Mouse (Mus musculus) CH12.LX (cell line): ENCODE measurements around the gene Card11. TPM values are rescaled to one million over a fixed set of nuclear protein-coding genes. Genes with fewer than 3 reads are reported as not detected.
A peak's percentile ranks its signal among the peaks of the same experiment; 100 is the strongest.

Experiments used
- DNase-seq: peaks from one replicate; pipeline ENCODE4 v3.0.0-alpha.2; 2013; ENCODE audit errors: extremely low read depth
- H3K27ac ChIP-seq: 2 replicates; pipeline ENCODE4 v1.5.1; 2012; ENCODE audit warnings: low read depth, mild to moderate bottlenecking, control low read depth, moderate library complexity; ENCODE audit not compliant: insufficient read depth
- H3K27me3 ChIP-seq: replicated peaks from 2 replicates; pipeline ENCODE3; 2012; ENCODE audit warnings: inconsistent platforms
- H3K36me3 ChIP-seq, 2 experiments: replicated peaks in 1 of 2; 2 replicates each; pipeline versions ENCODE3 to v1.6.1; 2012; ENCODE audit warnings: inconsistent platforms in 1 of 2, low read length in 1 of 2, mild to moderate bottlenecking in 1 of 2, mixed read lengths in 1 of 2, moderate library complexity in 1 of 2; ENCODE audit not compliant: control insufficient read depth in 1 of 2, insufficient read depth in 1 of 2
- H3K4me1 ChIP-seq, 2 experiments: 2 replicates each; pipeline ENCODE4 v1.6.1; 2012; ENCODE audit warnings: inconsistent platforms in 1 of 2, moderate library complexity in 1 of 2; ENCODE audit not compliant: insufficient read depth in 2 of 2, control insufficient read depth in 1 of 2
- H3K4me2 ChIP-seq: 2 replicates; pipeline ENCODE4 v1.6.1; 2012; ENCODE audit warnings: low read depth, mild to moderate bottlenecking, control low read depth; ENCODE audit not compliant: poor library complexity, insufficient read depth, severe bottlenecking
- H3K4me3 ChIP-seq, 3 experiments: fragments of 150-350 bp in 1 of 3; sonication (generic) in 1 of 3; replicated peaks in 1 of 3; 2 replicates each; pipeline versions ENCODE3 to v1.5.1; 2011 to 2012; ENCODE audit warnings: low read depth in 2 of 3, low read length in 2 of 3, mild to moderate bottlenecking in 2 of 3, moderate library complexity in 2 of 3, control low read depth in 1 of 3, improper control_type of control experiment in 1 of 3, inconsistent platforms in 1 of 3, mixed read lengths in 1 of 3; ENCODE audit not compliant: poor library complexity in 1 of 3
- H3K79me2 ChIP-seq: replicated peaks from 2 replicates; pipeline ENCODE4 v1.6.1; 2012; ENCODE audit warnings: mild to moderate bottlenecking, moderate library complexity; ENCODE audit not compliant: control insufficient read depth, poor library complexity, insufficient read depth, severe bottlenecking; ENCODE audit errors: extremely low read depth
- H3K9ac ChIP-seq: 2 replicates; pipeline ENCODE4 v1.6.1; 2012; ENCODE audit warnings: low read depth, mild to moderate bottlenecking, control low read depth, moderate library complexity; ENCODE audit not compliant: insufficient read depth
- H3K9me3 ChIP-seq: replicated peaks from 2 replicates; pipeline ENCODE3; 2012; ENCODE audit warnings: low read length, inconsistent platforms, mixed read lengths
- BHLHE40 ChIP-seq: IDR thresholded peaks from 2 replicates; pipeline ENCODE4 v1.6.1; 2011; ENCODE audit warnings: mild to moderate bottlenecking, low read depth, low read length, improper control_type of control experiment
- CHD1 ChIP-seq: IDR thresholded peaks from 2 replicates; pipeline ENCODE4 v1.6.1; 2012; ENCODE audit warnings: low read depth, low read length, improper control_type of control experiment, inconsistent platforms
- CHD2 ChIP-seq: IDR thresholded peaks from 2 replicates; pipeline ENCODE4 v1.6.1; 2011; ENCODE audit warnings: low read length, improper control_type of control experiment
- CTCF ChIP-seq, 2 experiments: IDR thresholded peaks in 1 of 2; conservative IDR thresholded peaks in 1 of 2; 2 replicates each; pipeline ENCODE4 v1.5.1; 2011 to 2012; ENCODE audit warnings: low read depth in 2 of 2, low read length in 2 of 2, improper control_type of control experiment in 1 of 2, inconsistent platforms in 1 of 2, mild to moderate bottlenecking in 1 of 2, moderate library complexity in 1 of 2
- E2F4 ChIP-seq: IDR thresholded peaks from 2 replicates; pipeline ENCODE4 v1.6.1; 2011; ENCODE audit warnings: low read depth, low read length, improper control_type of control experiment; ENCODE audit not compliant: insufficient replicate concordance
- ELF1 ChIP-seq: IDR thresholded peaks from 2 replicates; pipeline ENCODE4 v1.6.1; 2014; ENCODE audit warnings: low read depth, mild to moderate bottlenecking, inconsistent platforms, low read length, improper control_type of control experiment
- EP300 ChIP-seq: IDR thresholded peaks from 2 replicates; pipeline ENCODE4 v1.6.1; 2011; ENCODE audit warnings: low read length, improper control_type of control experiment
- ETS1 ChIP-seq: conservative IDR thresholded peaks from 2 replicates; pipeline ENCODE4 v1.6.1; 2012; ENCODE audit warnings: low read depth, mild to moderate bottlenecking, inconsistent platforms, low read length, improper control_type of control experiment, moderate library complexity
- HCFC1 ChIP-seq: IDR thresholded peaks from 2 replicates; pipeline ENCODE4 v1.6.1; 2012; ENCODE audit warnings: low read depth, mild to moderate bottlenecking, inconsistent platforms, low read length, improper control_type of control experiment
- IRF4 ChIP-seq: IDR thresholded peaks from 2 replicates; pipeline ENCODE4 v1.6.1; 2014; ENCODE audit warnings: low read depth, mild to moderate bottlenecking, inconsistent platforms, low read length, improper control_type of control experiment
- JUN ChIP-seq: IDR thresholded peaks from 2 replicates; pipeline ENCODE4 v1.6.1; 2011; ENCODE audit warnings: low read depth, mild to moderate bottlenecking, low read length, improper control_type of control experiment, moderate library complexity; ENCODE audit not compliant: insufficient read depth
- KAT2A ChIP-seq: IDR thresholded peaks from 2 replicates; pipeline ENCODE4 v1.6.1; 2012; ENCODE audit warnings: low read length, improper control_type of control experiment, inconsistent platforms; ENCODE audit not compliant: insufficient replicate concordance
- MAFK ChIP-seq: IDR thresholded peaks from 2 replicates; pipeline ENCODE4 v1.6.1; 2011; ENCODE audit warnings: low read length, improper control_type of control experiment; ENCODE audit not compliant: insufficient replicate concordance
- MAX ChIP-seq: IDR thresholded peaks from 2 replicates; pipeline ENCODE4 v1.6.1; 2011; ENCODE audit warnings: low read length, improper control_type of control experiment
- MAZ ChIP-seq: IDR thresholded peaks from 2 replicates; pipeline ENCODE4 v1.6.1; 2012; ENCODE audit warnings: low read depth, mild to moderate bottlenecking, inconsistent platforms, low read length, improper control_type of control experiment, moderate library complexity
- MEF2A ChIP-seq: IDR thresholded peaks from 2 replicates; pipeline ENCODE4 v1.6.1; 2014; ENCODE audit warnings: low read depth, mild to moderate bottlenecking, inconsistent platforms, low read length, improper control_type of control experiment, borderline replicate concordance
- MXI1 ChIP-seq: IDR thresholded peaks from 2 replicates; pipeline ENCODE4 v1.6.1; 2011; ENCODE audit warnings: mild to moderate bottlenecking, low read depth, low read length, improper control_type of control experiment
- MYC ChIP-seq: IDR thresholded peaks from 2 replicates; pipeline ENCODE4 v1.6.1; 2011; ENCODE audit warnings: low read depth, mild to moderate bottlenecking, improper control_type of control experiment, low read length
- NELFE ChIP-seq: IDR thresholded peaks from 2 replicates; pipeline ENCODE4 v1.6.1; 2011; ENCODE audit warnings: low read depth, low read length, improper control_type of control experiment
- NRF1 ChIP-seq: IDR thresholded peaks from 2 replicates; pipeline ENCODE4 v1.6.1; 2014; ENCODE audit warnings: low read depth, mild to moderate bottlenecking, inconsistent platforms, low read length, improper control_type of control experiment, moderate library complexity
- PAX5 ChIP-seq: IDR thresholded peaks from 2 replicates; pipeline ENCODE4 v1.6.1; 2012; ENCODE audit warnings: low read length, inconsistent platforms, mixed read lengths
- POLR2A ChIP-seq: IDR thresholded peaks from 2 replicates; pipeline ENCODE4 v1.6.1; 2011; ENCODE audit warnings: low read depth, mild to moderate bottlenecking, improper control_type of control experiment, low read length
- POLR2AphosphoS2 ChIP-seq: IDR thresholded peaks from 2 replicates; pipeline ENCODE4 v1.6.1; 2011; ENCODE audit warnings: low read depth, low read length, improper control_type of control experiment
- RAD21 ChIP-seq: IDR thresholded peaks from 2 replicates; pipeline ENCODE4 v1.6.1; 2011; ENCODE audit warnings: low read depth, mild to moderate bottlenecking, low read length, improper control_type of control experiment, moderate library complexity
- RCOR1 ChIP-seq: conservative IDR thresholded peaks from 2 replicates; pipeline ENCODE4 v1.6.1; 2012; ENCODE audit warnings: low read depth, mild to moderate bottlenecking, inconsistent platforms, low read length, improper control_type of control experiment
- SIN3A ChIP-seq: IDR thresholded peaks from 2 replicates; pipeline ENCODE4 v1.6.1; 2012; ENCODE audit warnings: low read length, improper control_type of control experiment, inconsistent platforms
- SMC3 ChIP-seq: IDR thresholded peaks from 2 replicates; pipeline ENCODE4 v1.6.1; 2011; ENCODE audit warnings: low read depth, low read length, improper control_type of control experiment
- TBP ChIP-seq: conservative IDR thresholded peaks from 2 replicates; pipeline ENCODE4 v1.6.1; 2011; ENCODE audit warnings: low read depth, low read length, improper control_type of control experiment
- TCF12 ChIP-seq: IDR thresholded peaks from 2 replicates; pipeline ENCODE4 v1.6.1; 2014; ENCODE audit warnings: low read depth, mild to moderate bottlenecking, inconsistent platforms, low read length, improper control_type of control experiment
- UBTF ChIP-seq: IDR thresholded peaks from 2 replicates; pipeline ENCODE4 v1.6.1; 2012; ENCODE audit warnings: low read depth, mild to moderate bottlenecking, inconsistent platforms, low read length, improper control_type of control experiment, moderate library complexity
- USF1 ChIP-seq: IDR thresholded peaks from 2 replicates; pipeline ENCODE4 v1.6.1; 2014; ENCODE audit warnings: low read depth, mild to moderate bottlenecking, inconsistent platforms, low read length, improper control_type of control experiment
- USF2 ChIP-seq: conservative IDR thresholded peaks from 2 replicates; pipeline ENCODE4 v1.6.1; 2011; ENCODE audit warnings: low read depth, low read length, improper control_type of control experiment
- ZC3H11A ChIP-seq: IDR thresholded peaks from 2 replicates; pipeline ENCODE4 v1.6.1; 2012; ENCODE audit warnings: low read depth, mild to moderate bottlenecking, inconsistent platforms, low read length, improper control_type of control experiment
- ZKSCAN1 ChIP-seq: IDR thresholded peaks from 2 replicates; pipeline ENCODE4 v1.6.1; 2012; ENCODE audit warnings: low read depth, inconsistent platforms, low read length, improper control_type of control experiment, borderline replicate concordance
- ZMIZ1 ChIP-seq: IDR thresholded peaks from 2 replicates; pipeline ENCODE4 v1.6.1; 2012; ENCODE audit warnings: low read depth, mild to moderate bottlenecking, inconsistent platforms, low read length, improper control_type of control experiment
- ZNF384 ChIP-seq: IDR thresholded peaks from 2 replicates; pipeline ENCODE4 v1.6.1; 2012; ENCODE audit warnings: low read depth, low read length, improper control_type of control experiment, inconsistent platforms
- dilution Hi-C: fragments of 300-500 bp; cut with MboI; formaldehyde crosslinking; loops from 2 replicates; pipeline ENCODE4 v1.14.3; 2020; ENCODE audit warnings: low sequenced_read_pairs; ENCODE audit not compliant: extremely low pct_unique_long_range_greater_than_20kb, extremely low pct_ligation_motif_present
- in situ Hi-C: fragments of 300-500 bp; cut with MboI; formaldehyde crosslinking; loops from 3 replicates; pipeline ENCODE4 v1.14.3; 2019; ENCODE audit warnings: low sequenced_read_pairs, low pct_ligation_motif_present, low pct_unique_long_range_greater_than_20kb, mixed read lengths
- polyA plus RNA-seq: library from polyadenylated mRNA; unstranded; fragments of >175 nt; gene quantifications from 2 replicates; pipeline ENCODE4 v1.2.1, GENCODE M21; 2012; ENCODE audit warnings: low read depth; ENCODE audit not compliant: insufficient read length
- total RNA-seq, 2 experiments: library from RNA; depleted of rRNA; stranded (reverse); fragments of 300-350 nt in 1 of 2; fragments of >200 nt in 1 of 2; gene quantifications; 2 replicates each; pipeline ENCODE4 v1.2.3; 2012 to 2014

Card11 gene
- total and polyA plus RNA-seq, 3 experiments, result 16.1 to 84.6 (median 31.9) TPM

- no peak for TF ChIP-seq ZNF384
- no peak for TF ChIP-seq JUN
- no peak for TF ChIP-seq POLR2AphosphoS2
- TF ChIP-seq NRF1, result no peak
- no peak for TF ChIP-seq ZKSCAN1
- TF ChIP-seq BHLHE40, result peak; percentile 59
- TF ChIP-seq ETS1, result peak; percentile 80
- TF ChIP-seq MAFK, result 0 out of 2 replicates have a peak, but pooled peaks have one; percentile 69
Observed at GRCm38 (mm10) chr5:140951801-140952200, 48.6 kb downstream of the Card11 start (continued).

GRCm38 (mm10) chr5:140948009-140948408 is 52.4 kb downstream of the Card11 start:
- Histone ChIP-seq H3K27me3 (no peaks in the 10 kb centered on the region), H3K4me1 (peaks cover 54 to 83% of the 10 kb centered on the region in 2 experiments), H3K4me2 (peak overlapping the region; percentile 30), H3K36me3 (peaks cover 32 to 65% of the 10 kb centered on the region in 2 experiments), H3K27ac (peak overlapping the region; percentile 92), H3K9ac (peak overlapping the region; percentile 33), H3K79me2 (peaks cover 37% of the 10 kb centered on the region), H3K4me3 (no peak overlapping the region), H3K9me3 (peaks cover 18% of the 10 kb centered on the region)
- peak; percentile 87 for DNase-seq
- in situ Hi-C loops, result loop anchor here (5.0 kb wide), 1 partner anchor 44 kb away; no protein-coding TSS in a partner anchor
- dilution Hi-C loops, result no loop called here
- TF ChIP-seq TCF12 (peak; percentile 79), HCFC1 (peak; percentile 13; the same call in 1 of the 2 replicates), CHD2 (0 out of 2 replicates have a peak, but pooled peaks have one; percentile 58), SMC3 (peak; percentile 29), KAT2A (no peak), JUN (no peak), ZMIZ1 (no peak), ETS1 (peak; percentile 65), MAZ (peak; percentile 77), EP300 (peak; percentile 76), E2F4 (no peak), POLR2AphosphoS2 (no peak), ELF1 (peak; percentile 65; the same call in 1 of the 2 replicates), IRF4 (peak; percentile 80), PAX5 (no peak), MAX (peak; percentile 54; the same call in 1 of the 2 replicates), SIN3A (no peak), USF2 (no peak), NRF1 (no peak), USF1 (no peak), RAD21 (peak; percentile 5), MXI1 (peak; percentile 74), TBP (no peak; the same call in 1 of the 2 replicates), MAFK (peak; percentile 88; the same call in 1 of the 2 replicates), POLR2A (peak; percentile 40; the same call in 1 of the 2 replicates), MEF2A (peak; percentile 98), MYC (peak; percentile 50; the same call in 1 of the 2 replicates), NELFE (no peak), ZKSCAN1 (no peak), BHLHE40 (peak; percentile 78), CTCF (conservative IDR thresholded peaks at IDR 0.05 in 1 of 2, IDR thresholded peaks at IDR 0.05 in 1 of 2; ENCODE audit: low read depth in 2 of 2, low read length in 2 of 2) (peak in 1 of 2 experiments; percentile 18; a peak in 1 of 4 replicates), ZNF384 (no peak), ZC3H11A (no peak), CHD1 (no peak), UBTF (no peak), RCOR1 (0 out of 2 replicates have a peak, but pooled peaks have one; percentile 44)
